Mouse (Mus musculus) left cerebral cortex, adult 2 months (tissue): ENCODE measurements around the gene Fignl1. TPM values are rescaled to one million over a fixed set of nuclear protein-coding genes. Genes with fewer than 3 reads are reported as not detected.

Experiments used
- DNase-seq, 2 experiments: peaks; one replicate each; pipeline ENCODE4 v3.0.0; 2021 to 2022; ENCODE audit warnings: low spot score in 2 of 2, mixed read lengths in 1 of 2; ENCODE audit errors: extremely low spot score in 1 of 2
- H3K27ac ChIP-seq: fragments of 200-600 bp; 2 replicates; pipeline ENCODE4 v1.8.1; 2022
- H3K4me3 ChIP-seq: fragments of 200-600 bp; 2 replicates; pipeline ENCODE4 v1.8.1; 2022
- CTCF ChIP-seq: fragments of 200-600 bp; IDR thresholded peaks from 2 replicates; pipeline ENCODE4 v1.8.1; 2022; ENCODE audit warnings: antibody characterized with exemption, mild to moderate bottlenecking, moderate library complexity
- intact Hi-C: fragments of 180-260 bp; cut with DNase I; formaldehyde crosslinking; loops from one replicate; pipeline ENCODE4 v1.15.1; 2025
- total RNA-seq, 2 experiments: library from RNA; stranded (reverse); gene quantifications; 2 replicates each; pipeline ENCODE4 v1.2.3; 2021

The Fignl1 gene
- total RNA-seq, 2 experiments from 2014 or later = 0.77 to 1.0 TPM

DNA sequence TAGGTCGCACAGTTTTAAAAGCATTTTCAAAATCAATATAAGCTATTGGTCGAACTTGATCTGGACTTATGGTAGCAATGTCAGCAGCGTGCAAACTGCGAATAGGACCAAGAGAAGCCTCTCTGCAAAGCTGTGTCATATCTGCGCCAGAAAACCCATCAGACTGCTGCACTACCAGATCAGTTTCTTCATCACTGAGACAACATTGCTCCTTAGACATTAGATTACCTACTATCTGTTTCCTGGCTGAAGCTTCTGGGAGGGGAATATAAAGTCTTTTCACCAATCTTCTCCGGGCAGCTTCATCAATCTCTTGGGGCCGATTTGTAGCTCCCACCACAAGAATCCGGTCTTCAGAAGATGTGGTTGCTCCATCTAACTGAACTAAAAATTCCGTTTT is 7.7 kb downstream of the Fignl1 start:
- no peak for TF ChIP-seq CTCF
- DNase-seq = no peak
- intact Hi-C loops = no loop called here
- no peak overlapping the region for H3K4me3 ChIP-seq
- H3K27ac ChIP-seq = no peak overlapping the region

DNA sequence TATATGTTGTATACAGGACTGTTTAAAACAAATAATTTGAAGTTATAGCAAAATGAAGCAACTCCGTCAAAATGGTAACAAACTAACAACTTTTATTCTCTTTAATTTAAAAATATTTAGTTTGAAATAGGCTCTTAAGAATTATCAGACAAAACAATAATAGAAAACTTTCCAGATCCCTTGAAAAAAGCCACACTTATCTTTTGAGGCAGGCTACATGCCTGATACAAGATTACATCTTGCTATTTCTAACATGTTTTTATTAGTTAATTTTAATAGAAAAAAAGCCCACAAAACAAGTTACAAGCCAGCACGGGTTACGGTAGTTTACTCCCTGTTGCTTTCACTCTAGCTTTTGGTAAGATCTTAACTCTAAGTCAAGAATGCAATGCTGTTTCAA is 8.5 kb downstream of the Fignl1 start:
- H3K4me3 ChIP-seq = no peak overlapping the region
- intact Hi-C loops = no loop called here

GRCm38 (mm10) chr11:11798690-11799089 is 10.1 kb downstream of the Fignl1 start:
- no peak for TF ChIP-seq CTCF
- H3K27ac ChIP-seq = no peak overlapping the region
- intact Hi-C loops = no loop called here
- H3K4me3 ChIP-seq = no peak overlapping the region
- DNase-seq = no peak

More for the DNA sequence above, 8.5 kb downstream of the Fignl1 start:
- no peak for DNase-seq
- no peak for TF ChIP-seq CTCF
- H3K27ac ChIP-seq = no peak overlapping the region

- Histone ChIP-seq H3K4me3 (no peak overlapping the region), H3K27ac (no peak overlapping the region)
- no peak for DNase-seq
- no peak for TF ChIP-seq CTCF
- intact Hi-C loops = no loop called here
Observed at GRCm38 (mm10) chr11:11794626-11795025, 14.1 kb downstream of the Fignl1 start.

GRCm38 (mm10) chr11:11788521-11788974 is 20.2 kb downstream of the Fignl1 start:
- peak; percentile 78 for TF ChIP-seq CTCF
- no peak overlapping the region for H3K4me3 ChIP-seq
- intact Hi-C loops = loop anchor here (1.0 to 2.0 kb wide), 3 partner anchors 231 to 327 kb away; no protein-coding TSS in a partner anchor
- H3K27ac ChIP-seq = no peak overlapping the region
- DNase-seq = peak; percentile 70 to 80

DNA sequence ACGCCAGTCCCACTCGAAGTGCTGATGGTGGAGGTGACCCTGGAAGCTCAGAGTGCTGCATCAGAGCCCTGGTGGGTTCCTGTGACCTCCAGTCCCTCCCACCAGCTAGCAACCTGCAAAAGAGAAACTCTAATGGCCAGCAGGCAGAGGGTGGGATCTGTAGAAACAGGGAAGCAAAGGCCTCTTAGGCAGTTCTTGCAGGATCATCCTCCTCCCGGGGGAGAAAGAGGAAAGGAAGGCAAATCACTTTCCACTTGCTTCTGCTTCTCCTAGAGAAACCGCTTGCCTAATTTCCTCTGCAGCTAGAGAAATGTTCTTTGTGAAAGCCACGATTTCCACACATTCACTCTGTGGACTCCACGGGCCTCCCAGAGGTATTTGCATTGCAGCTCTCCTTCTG is 23.3 kb downstream of the Fignl1 start:
- intact Hi-C loops = no loop called here
- no peak for TF ChIP-seq CTCF
- no peak overlapping the region for H3K27ac ChIP-seq
- H3K4me3 ChIP-seq = no peak overlapping the region
- DNase-seq = no peak

- H3K4me3 ChIP-seq = no peak overlapping the region
- no peak for TF ChIP-seq CTCF
- DNase-seq = no peak
- H3K27ac ChIP-seq = no peak overlapping the region
- intact Hi-C loops = no loop called here
Observed at GRCm38 (mm10) chr11:11781728-11782127, 27.0 kb downstream of the Fignl1 start.

DNA sequence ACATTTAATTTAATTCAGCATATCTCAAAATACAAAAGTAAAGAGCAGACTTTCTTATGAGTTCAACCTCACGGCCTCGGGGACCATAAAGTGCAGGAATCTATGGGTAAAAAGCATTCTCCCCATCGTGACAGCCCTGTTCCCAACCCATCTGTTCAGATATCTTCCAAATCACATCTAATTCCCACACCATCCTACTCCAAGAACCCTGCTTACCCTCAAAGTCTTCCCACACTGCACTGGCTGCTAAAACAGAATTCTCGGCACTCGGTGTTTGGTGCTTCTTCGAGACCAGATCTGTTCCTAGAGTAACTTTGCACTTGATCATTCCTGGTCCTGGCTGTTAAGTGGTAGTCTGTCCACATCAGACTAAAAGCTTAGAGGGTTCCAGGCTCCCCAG is 30.4 kb downstream of the Fignl1 start:
- H3K27ac ChIP-seq = no peak overlapping the region
- TF ChIP-seq CTCF = no peak
- no peak overlapping the region for H3K4me3 ChIP-seq
- intact Hi-C loops = no loop called here
- no peak for DNase-seq

GRCm38 (mm10) chr11:11777796-11778195 is 31.0 kb downstream of the Fignl1 start:
- TF ChIP-seq CTCF = no peak
- intact Hi-C loops = no loop called here
- Histone ChIP-seq H3K27ac (no peak overlapping the region), H3K4me3 (no peak overlapping the region)
- no peak for DNase-seq

DNA sequence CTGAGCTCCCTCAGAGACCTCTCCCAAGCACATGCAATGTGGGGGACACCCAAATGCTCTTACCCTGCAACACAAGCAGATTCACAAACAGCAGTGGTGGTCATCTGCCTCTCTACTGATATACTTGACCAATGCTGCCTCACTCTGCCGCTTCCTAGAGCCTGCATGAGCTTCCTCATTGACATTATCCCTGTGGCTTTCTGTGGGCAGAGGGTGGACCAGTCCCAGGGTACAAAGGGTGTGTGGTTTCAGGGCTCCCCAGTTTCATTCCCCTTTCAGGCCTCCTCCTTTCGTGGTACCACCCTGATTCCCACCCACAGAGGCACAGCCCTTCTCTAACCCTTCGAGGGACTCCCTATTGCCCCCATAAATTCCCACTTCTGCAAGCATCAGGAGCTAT is 31.5 kb downstream of the Fignl1 start:
- H3K4me3 ChIP-seq = no peak overlapping the region
- DNase-seq = no peak
- no peak overlapping the region for H3K27ac ChIP-seq
- intact Hi-C loops = no loop called here
- no peak for TF ChIP-seq CTCF

DNA sequence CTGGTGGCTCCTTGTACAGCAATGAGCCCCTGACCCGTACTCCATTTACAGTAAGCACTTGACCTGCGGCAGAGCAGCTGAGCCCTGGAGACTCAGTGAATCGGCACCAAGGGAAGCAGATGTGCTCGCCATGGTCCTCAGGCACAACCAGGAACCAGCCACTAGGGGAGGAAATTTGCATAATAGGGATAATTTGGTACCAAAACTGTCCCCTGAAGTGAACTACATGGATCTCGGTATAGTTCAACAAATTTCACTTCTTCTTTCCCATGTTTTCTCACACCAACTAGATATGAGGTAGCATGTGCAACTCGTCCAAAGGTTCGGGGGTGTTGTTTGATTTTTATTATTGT is 32.0 kb downstream of the Fignl1 start:
- TF ChIP-seq CTCF = no peak; the same call in 1 of the 2 replicates
- no peak overlapping the region for H3K27ac ChIP-seq
- H3K4me3 ChIP-seq = no peak overlapping the region
- DNase-seq = no peak
- intact Hi-C loops = no loop called here

DNA sequence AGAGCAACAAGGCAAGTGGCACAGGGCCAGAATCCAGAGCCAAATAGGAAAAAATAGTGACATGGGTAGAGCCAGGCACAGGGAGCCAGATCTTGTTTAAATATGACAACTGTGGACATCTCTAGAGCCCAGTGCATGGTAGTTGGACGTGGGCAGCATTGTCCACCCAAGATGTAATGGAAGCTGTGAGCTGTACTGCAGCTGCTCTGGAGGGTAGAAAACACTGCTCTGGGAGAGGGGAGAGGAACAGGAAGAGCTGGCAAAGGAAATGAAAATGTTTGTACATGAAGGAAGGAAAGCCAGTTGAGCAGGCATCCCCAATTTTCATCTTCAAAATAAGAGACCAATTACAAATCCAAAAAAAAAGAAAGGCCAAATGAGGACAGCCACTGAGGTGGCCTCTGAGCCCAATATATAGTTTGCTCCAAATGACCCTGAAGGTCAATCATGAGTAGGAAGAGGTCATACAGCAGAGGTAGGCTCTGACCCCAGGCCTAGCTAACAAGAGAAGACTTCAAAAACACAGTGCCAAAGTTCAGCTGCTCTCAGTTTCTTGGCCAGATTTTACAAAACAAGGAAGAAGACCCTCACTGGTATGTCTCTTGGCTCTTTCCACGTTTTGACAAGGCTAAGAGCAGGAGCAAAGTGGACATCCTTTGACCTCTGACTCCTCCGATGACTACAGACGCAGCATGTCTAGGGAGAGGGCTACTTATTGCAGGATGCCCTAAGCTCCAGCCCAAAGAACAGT is 32.5 kb downstream of the Fignl1 start:
- TF ChIP-seq CTCF = no peak

GRCm38 (mm10) chr11:11774893-11775292 is 33.9 kb downstream of the Fignl1 start:
- DNase-seq = no peak
- no peak overlapping the region for H3K4me3 ChIP-seq
- no peak for TF ChIP-seq CTCF
- intact Hi-C loops = no loop called here
- H3K27ac ChIP-seq = no peak overlapping the region

More for the DNA sequence above, 32.5 kb downstream of the Fignl1 start:
- intact Hi-C loops = no loop called here
- no peak for DNase-seq
- Histone ChIP-seq H3K4me3 (no peak overlapping the region), H3K27ac (no peak overlapping the region)
